Mouse (Mus musculus): ENCODE measurements around the gene Shisal1.

Shisal1 gene

GRCm38 (mm10) chr15:84425733-84426132 is 21.2 kb downstream of the Shisal1 start:
- DNase-seq (ENCODE audit: low spot score) = no peak

GRCm38 (mm10) chr15:84423781-84424180 is 23.1 kb downstream of the Shisal1 start:
- DNase-seq (ENCODE audit: low spot score) = no peak

- no peak for DNase-seq (ENCODE audit: low spot score)
These were observed 28.7 kb downstream of the Shisal1 start for GRCm38 (mm10) chr15:84418266-84418610.

GRCm38 (mm10) chr15:84417592-84418265 is 29.2 kb downstream of the Shisal1 start:
- DNase-seq (ENCODE audit: low spot score) = no peak

- DNase-seq (ENCODE audit: low spot score) = no peak
These were observed 29.9 kb downstream of the Shisal1 start for GRCm38 (mm10) chr15:84417017-84417416.

GRCm38 (mm10) chr15:84414040-84414848 is 32.7 kb downstream of the Shisal1 start:
- DNase-seq (ENCODE audit: low spot score) = peak; percentile 61

- DNase-seq (ENCODE audit: low spot score) = no peak
These were observed 34.5 kb downstream of the Shisal1 start for GRCm38 (mm10) chr15:84412409-84412808.

GRCm38 (mm10) chr15:84410052-84410451 is 36.8 kb downstream of the Shisal1 start:
- no peak for DNase-seq (ENCODE audit: low spot score)

- no peak for DNase-seq (ENCODE audit: low spot score)
These were observed 38.3 kb downstream of the Shisal1 start for GRCm38 (mm10) chr15:84408576-84408975.

- DNase-seq (ENCODE audit: low spot score) = no peak
These were observed 41.1 kb downstream of the Shisal1 start for GRCm38 (mm10) chr15:84405759-84406158.

GRCm38 (mm10) chr15:84403454-84404113 is 43.3 kb downstream of the Shisal1 start:
- DNase-seq (ENCODE audit: low spot score) = no peak

GRCm38 (mm10) chr15:84398617-84399016 is 48.3 kb downstream of the Shisal1 start:
- DNase-seq (ENCODE audit: low spot score) = no peak

- no peak for DNase-seq (ENCODE audit: low spot score)
These were observed 49.2 kb downstream of the Shisal1 start for GRCm38 (mm10) chr15:84397663-84398169.

GRCm38 (mm10) chr15:84395341-84396067 is 51.4 kb downstream of the Shisal1 start:
- no peak for DNase-seq (ENCODE audit: low spot score)

- DNase-seq (ENCODE audit: low spot score) = no peak
These were observed 53.6 kb downstream of the Shisal1 start for GRCm38 (mm10) chr15:84393341-84393740.

- no peak for DNase-seq (ENCODE audit: low spot score)
These were observed 54.1 kb downstream of the Shisal1 start for GRCm38 (mm10) chr15:84392840-84393239.

- DNase-seq (ENCODE audit: low spot score) = no peak
These were observed 54.8 kb downstream of the Shisal1 start for GRCm38 (mm10) chr15:84392131-84392530.

- no peak for DNase-seq (ENCODE audit: low spot score)
These were observed 58.2 kb downstream of the Shisal1 start for GRCm38 (mm10) chr15:84388698-84389131.

- no peak for DNase-seq (ENCODE audit: low spot score)
These were observed 60.8 kb downstream of the Shisal1 start for GRCm38 (mm10) chr15:84385995-84386565.

- no peak for DNase-seq (ENCODE audit: low spot score)
These were observed 62.8 kb downstream of the Shisal1 start for GRCm38 (mm10) chr15:84384066-84384465.

- DNase-seq (ENCODE audit: low spot score) = no peak
These were observed 66.7 kb downstream of the Shisal1 start for GRCm38 (mm10) chr15:84380181-84380580.

GRCm38 (mm10) chr15:84378734-84379133 is 68.2 kb downstream of the Shisal1 start:
- DNase-seq (ENCODE audit: low spot score) = no peak

Data from left cerebral cortex, adult 11 months (tissue).